Mouse (Mus musculus) left cerebral cortex, adult 2 months (tissue): Measurements from ENCODE around the gene Vwde. TPM values are rescaled to one million over a fixed set of nuclear protein-coding genes. Genes with fewer than 3 reads are reported as not detected.

Experiments used
- DNase-seq, 2 experiments: peaks; one replicate each; pipeline ENCODE4 v3.0.0; 2021 to 2022; ENCODE audit warnings: low spot score in 2 of 2, mixed read lengths in 1 of 2; ENCODE audit errors: extremely low spot score in 1 of 2
- H3K27ac ChIP-seq: fragments of 200-600 bp; 2 replicates; pipeline ENCODE4 v1.8.1; 2022
- H3K4me3 ChIP-seq: fragments of 200-600 bp; 2 replicates; pipeline ENCODE4 v1.8.1; 2022
- CTCF ChIP-seq: fragments of 200-600 bp; IDR thresholded peaks from 2 replicates; pipeline ENCODE4 v1.8.1; 2022; ENCODE audit warnings: antibody characterized with exemption, mild to moderate bottlenecking, moderate library complexity
- intact Hi-C: fragments of 180-260 bp; cut with DNase I; formaldehyde crosslinking; loops from one replicate; pipeline ENCODE4 v1.15.1; 2025
- total RNA-seq, 2 experiments: library from RNA; stranded (reverse); gene quantifications; 2 replicates each; pipeline ENCODE4 v1.2.3; 2021

Vwde gene
- total RNA-seq, 2 experiments from 2014 or later: not detected

DNA sequence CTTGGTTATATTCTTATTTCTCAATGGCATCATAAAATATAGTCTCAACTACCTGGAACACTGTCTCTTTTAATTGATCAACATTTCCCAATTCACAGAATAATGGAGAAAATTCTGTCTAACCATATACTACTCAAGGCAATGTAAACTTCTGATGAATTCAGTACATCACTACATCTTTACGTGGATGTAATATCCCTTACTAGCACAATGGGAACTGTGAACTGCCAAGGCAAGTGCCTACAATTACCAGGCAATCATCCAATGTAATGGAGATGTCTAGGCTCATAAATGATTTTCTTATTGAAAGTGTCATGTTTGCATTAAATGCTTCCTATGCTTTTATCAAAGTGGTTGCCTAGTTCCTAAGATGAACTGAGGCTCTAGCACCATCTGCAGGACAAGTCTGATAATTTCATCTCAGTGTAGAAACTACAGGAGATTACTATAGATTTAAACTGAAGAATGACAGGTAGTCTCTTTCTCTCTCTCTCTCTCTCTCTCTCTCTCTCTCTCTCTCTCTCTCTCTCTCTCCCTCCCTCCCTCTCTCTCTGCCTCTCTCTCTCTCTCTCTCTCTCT, 72.6 kb downstream of the Vwde start:
- DNase-seq: peak; percentile 31 to 43
- intact Hi-C loops: loop anchor here (2.0 kb wide), 3 partner anchors 399 to 837 kb away; no protein-coding TSS in a partner anchor
- Histone ChIP-seq H3K27ac (no peak overlapping the region), H3K4me3 (no peak overlapping the region)
- TF ChIP-seq CTCF: peak; percentile 64

DNA sequence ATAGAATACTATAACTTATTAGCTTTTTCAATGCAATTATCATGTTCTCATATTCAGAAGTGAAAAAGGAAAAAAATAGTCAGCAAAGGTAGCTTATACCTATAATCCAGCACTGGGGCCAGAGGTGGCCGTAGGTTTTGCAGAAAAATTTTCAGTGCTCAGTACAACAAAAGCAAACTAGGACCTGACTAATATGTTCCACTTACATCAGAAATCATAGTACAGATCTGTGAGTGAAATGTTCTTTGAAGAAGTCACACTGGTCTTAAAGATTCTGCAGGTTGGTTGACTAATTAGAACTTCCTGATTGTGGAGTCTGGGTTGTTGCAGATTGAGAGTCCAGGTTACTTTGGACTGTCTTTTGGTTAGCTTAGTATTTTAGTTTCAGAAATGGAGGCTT, 87.5 kb downstream of the Vwde start:
- Histone ChIP-seq H3K4me3 (no peak overlapping the region), H3K27ac (no peak overlapping the region)
- no peak for TF ChIP-seq CTCF
- no peak for DNase-seq
- intact Hi-C loops: no loop called here

DNA sequence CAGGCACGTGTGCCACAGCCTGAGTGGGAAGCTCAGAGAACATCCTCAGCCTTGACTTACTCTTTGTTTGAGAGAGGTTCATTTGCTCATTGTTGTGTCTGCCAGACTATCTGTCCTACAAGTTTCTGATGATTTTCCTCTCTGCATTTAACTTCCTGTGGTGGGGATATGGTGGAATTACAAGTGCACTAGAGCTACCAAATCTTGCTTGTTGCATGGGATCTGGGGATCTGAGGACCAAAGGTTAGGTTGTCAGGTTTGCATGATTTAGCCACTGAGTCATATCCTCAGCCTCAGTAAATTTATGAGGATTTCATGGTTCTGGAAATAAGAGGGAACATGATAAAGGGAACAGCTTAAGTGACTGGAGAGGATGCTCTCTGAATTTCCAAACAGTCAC, 116.1 kb downstream of the Vwde start:
- Histone ChIP-seq H3K4me3 (no peak overlapping the region), H3K27ac (no peak overlapping the region)
- no peak for DNase-seq
- peak; percentile 35 for TF ChIP-seq CTCF
- intact Hi-C loops: no loop called here

Other genes with a start within 250 kb of the Vwde start
- 100 to 1,000 TPM; 143 to 162 TPM for gene Tmem106b, start 155.2 kb downstream of the Vwde start, total RNA-seq